Mouse (Mus musculus) kidney, adult 11 months (tissue): ENCODE data around the gene Ankrd11.

ENCODE experiments used
- DNase-seq: peaks from one replicate; pipeline ENCODE4 v3.0.0; 2022

Ankrd11 gene

DNA sequence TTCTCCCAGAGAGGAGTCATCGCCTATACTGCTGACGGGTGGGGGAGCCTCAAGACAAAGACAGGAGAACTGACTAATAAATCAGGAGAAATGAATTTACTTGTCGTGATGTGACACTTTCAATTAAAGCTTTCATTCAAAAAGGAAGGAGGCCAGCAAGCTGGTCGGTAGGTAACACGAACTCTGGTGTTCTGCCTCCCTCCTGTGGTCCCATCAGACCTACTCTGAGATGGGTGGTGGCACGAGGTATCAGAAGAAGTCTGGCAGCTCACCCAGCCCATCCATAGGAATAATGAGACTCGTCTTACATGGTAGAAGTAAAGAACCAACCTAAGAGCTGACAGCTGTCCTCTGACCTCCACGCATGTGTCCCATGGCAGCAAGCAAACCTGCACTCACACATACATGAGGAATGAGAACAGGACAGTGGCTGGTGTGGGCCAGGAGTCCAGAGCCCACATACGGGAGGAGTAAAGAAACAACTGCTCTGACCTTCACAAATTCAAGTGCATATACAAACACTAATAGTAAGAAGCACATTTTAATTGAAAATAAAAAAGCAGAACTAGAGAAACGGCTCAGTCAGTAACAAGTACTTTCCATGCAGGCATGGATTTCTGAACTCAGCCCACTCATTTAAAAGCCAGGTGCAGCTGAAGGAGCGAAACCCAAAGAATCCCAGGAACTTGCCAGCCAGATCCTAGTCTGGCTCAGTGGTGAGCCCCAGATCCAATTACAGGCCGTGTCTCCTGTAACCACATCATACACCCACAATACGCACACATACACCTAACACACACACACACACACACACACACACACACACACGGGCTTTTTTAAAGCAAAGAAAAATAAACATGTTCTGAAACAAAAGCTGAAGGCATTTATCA is 37.8 kb downstream of the Ankrd11 start:
- DNase-seq: no peak

DNA sequence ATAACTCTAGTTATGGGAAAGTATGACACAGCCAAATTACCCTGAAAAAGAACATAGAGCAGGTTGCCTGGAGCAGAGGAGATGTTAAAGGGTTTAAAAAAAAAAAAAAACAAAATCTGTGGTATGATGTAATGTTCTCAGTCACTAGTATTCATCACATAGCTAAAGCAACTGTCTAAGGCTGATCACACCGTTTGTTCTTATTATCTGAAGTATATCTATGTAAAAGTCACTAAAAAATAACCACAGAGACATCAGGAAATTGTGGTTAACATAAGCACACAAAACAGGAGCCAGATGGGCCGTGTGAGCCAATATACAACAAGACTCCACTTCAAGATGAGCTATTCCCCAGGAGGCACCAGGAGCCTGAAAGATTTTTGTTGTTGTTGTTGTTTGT is 41.8 kb downstream of the Ankrd11 start:
- DNase-seq: no peak

GRCm38 (mm10) chr8:122997963-122998362 is 44.1 kb downstream of the Ankrd11 start:
- DNase-seq: no peak

- no peak for DNase-seq
Observed at GRCm38 (mm10) chr8:122993740-122994139, 48.3 kb downstream of the Ankrd11 start.

GRCm38 (mm10) chr8:122993031-122993430 is 49.0 kb downstream of the Ankrd11 start:
- no peak for DNase-seq

GRCm38 (mm10) chr8:122992296-122992695 is 49.8 kb downstream of the Ankrd11 start:
- no peak for DNase-seq

DNA sequence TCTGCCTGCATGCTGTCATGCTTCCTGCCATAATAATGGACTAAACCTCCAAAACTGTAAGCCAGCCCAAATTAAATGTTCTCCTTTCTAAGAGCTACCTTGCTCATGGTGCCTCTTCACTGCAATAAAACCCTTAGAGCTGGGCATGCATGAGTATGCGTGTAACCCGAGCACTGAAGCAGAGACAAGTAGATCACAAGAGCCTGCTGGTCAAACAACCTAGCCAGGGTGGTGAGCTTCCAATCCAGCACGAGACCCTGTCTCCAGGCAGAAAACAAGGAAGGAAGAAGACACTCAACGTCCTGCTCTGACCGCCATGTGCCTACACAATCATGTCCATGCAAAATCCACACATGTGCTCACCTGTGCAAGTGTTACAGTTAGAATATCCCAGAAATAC is 50.7 kb downstream of the Ankrd11 start:
- no peak for DNase-seq

- no peak for DNase-seq
Observed at GRCm38 (mm10) chr8:122989976-122990375, 52.1 kb downstream of the Ankrd11 start.

- peak; percentile 29 for DNase-seq
Observed at GRCm38 (mm10) chr8:122988955-122989354, 53.1 kb downstream of the Ankrd11 start.

DNA sequence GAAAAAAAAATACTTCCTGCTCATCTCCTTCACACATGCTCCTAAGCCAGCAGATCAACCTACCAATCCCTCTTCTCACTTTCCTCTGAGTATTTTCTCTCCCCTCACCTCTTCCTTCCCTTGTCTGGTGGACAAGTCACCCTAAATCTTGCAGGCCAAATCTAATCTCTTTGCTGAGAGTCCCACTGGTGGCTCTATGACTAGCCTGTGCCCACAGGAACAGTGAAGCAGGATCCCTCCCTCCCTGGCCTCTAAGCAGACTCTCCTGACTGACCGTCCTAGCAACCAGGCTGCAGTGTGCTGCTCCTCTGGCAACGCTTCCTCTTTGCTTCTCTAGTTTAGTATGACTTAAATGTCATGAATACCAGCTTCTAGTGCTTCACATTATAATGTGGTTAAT is 54.8 kb downstream of the Ankrd11 start:
- no peak for DNase-seq

- DNase-seq: no peak
Observed at GRCm38 (mm10) chr8:122986501-122987184, 55.4 kb downstream of the Ankrd11 start.

DNA sequence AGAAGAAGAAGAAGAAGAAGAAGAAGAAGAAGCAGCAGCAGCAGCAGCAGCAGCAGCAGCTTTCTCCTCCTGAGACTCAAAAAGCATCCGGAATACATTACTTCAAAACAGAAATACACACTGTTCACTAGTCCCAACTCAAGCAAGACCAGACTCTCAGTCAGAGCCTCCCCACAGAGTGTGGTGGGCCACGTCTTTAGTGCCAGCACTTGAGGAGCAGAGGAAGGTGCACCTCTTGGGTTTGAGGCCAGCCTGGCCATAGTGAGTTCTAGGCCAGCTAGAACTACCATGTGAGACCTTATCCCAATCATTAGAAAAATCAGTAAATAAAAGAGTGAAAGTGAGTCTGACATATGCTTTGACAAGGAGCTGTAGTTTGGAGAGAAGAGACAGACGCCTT is 57.9 kb downstream of the Ankrd11 start:
- no peak for DNase-seq

GRCm38 (mm10) chr8:122983178-122983942 is 58.7 kb downstream of the Ankrd11 start:
- peak; percentile 56 for DNase-seq

DNA sequence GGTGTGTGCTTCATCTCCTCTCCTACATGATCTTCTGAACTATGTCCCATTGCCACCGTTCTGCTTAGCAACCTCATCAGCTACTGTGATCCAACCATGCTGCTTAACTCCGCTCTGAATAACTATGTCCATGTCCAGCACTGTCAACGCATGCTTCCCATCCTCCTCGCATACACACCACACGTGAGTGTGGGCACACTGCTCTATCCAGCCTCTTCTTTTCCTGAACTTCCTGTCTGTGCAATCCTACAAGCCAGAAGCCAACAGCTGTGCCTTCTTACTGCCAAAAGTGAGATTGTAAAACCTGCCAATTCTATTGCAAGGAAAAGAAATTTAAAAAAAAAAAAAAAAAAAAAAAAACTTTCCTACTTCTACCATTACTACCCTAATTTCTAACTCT is 60.4 kb downstream of the Ankrd11 start:
- no peak for DNase-seq

DNA sequence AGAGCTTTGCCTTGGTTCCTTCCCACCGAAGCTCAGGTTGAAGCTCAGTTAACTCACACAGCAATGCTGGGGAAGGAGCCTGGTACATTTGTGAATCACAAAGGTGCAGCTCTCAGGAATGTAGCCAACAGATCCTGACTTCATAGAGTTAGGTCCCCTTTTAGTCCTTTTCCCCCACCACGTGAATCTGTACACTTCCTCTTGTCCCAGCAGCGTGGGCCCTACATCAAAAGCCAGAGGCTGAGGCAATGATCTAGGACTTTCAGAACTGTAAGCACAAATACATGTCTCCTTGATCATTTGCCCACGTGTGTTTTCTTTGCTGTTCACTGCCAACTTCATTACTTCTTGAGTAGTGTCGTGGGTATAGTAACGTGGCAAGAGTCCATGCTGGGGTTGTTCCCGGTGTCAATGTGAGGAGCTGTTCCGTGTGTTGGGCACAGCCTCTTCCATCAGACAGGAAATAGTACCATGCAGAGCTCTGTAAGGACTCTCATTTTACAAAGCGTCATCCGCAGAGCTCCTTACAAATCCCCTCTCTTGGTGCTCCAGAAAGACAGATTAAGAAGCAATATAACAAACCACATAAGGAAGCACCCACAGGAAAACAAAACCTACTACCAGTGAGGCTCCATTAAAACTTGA is 62.1 kb downstream of the Ankrd11 start:
- DNase-seq: no peak

DNA sequence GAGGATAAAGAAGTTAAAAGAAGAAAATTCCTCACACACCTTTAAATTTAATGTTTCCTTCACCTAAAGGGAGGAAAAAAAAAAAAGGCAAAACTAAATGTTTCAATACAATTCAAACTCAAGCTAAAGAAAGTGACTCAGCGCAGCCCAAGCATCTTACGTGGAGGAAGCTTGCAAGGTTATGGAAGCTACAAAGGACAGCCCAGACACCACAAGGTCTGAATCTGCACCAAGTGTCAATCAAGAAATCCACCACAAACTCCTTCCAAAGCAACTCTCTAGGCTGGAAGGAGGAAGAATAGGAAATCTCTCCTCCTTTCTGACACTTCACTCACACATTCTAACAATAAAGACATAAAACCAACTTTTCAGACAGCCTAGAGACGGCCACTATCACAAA is 62.7 kb downstream of the Ankrd11 start:
- DNase-seq: no peak

DNA sequence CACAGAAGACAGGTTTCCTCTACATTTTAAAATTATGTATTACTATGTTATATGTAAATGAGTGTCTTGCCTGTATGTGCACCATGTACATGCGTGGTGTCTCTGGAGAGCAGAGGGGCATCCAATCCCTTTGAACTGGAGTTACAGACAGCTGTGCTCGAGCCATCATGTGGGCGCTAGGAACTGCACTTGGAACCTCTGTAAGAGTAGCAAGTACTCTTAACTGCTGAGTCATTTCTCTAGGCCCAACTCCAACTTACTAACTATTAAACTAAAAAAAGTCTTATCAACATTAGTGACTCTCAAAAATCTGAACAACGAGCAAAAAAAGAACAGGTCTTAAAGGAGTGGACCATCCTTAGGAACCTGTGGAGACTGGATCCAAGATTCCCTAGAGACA is 66.0 kb downstream of the Ankrd11 start:
- no peak for DNase-seq

- DNase-seq: no peak
Observed at GRCm38 (mm10) chr8:122969964-122970620, 72.0 kb downstream of the Ankrd11 start.

- no peak for DNase-seq
Observed at GRCm38 (mm10) chr8:122968145-122968544, 73.9 kb downstream of the Ankrd11 start.

DNA sequence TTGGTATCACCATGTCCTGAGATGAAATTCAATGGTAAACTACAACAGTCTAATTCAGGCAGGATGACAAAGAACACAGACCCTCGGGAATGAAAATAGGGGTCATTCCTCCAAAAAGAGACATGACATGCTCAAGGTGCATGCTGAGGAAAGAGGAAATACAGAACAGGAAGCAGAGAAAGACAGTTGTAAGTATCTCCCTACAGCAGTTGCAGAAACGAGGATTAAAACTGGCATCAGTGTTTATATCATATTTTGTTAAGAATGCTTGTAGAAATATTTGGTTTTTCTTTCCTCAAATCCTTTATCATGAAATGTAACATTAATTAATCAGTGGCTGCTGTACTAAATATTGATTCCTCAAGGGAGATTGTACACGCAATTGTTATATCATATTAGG is 75.4 kb downstream of the Ankrd11 start:
- DNase-seq: no peak

GRCm38 (mm10) chr8:122962046-122962445 is 80.0 kb downstream of the Ankrd11 start:
- DNase-seq: no peak

GRCm38 (mm10) chr8:122961458-122961857 is 80.6 kb downstream of the Ankrd11 start:
- no peak for DNase-seq
